Mouse (Mus musculus) liver, embryonic 15.5 days (tissue): ENCODE data around the gene Flad1. TPM values are rescaled to one million over a fixed set of nuclear protein-coding genes. Genes with fewer than 3 reads are reported as not detected.

Source experiments
- ATAC-seq: fragments of 200-750 bp; cut with Nextera tagmentation; 2 replicates; pipeline ENCODE4 v1.8.0; 2017; ENCODE audit warnings: moderate number of reproducible peaks, mild to moderate bottlenecking, moderate library complexity; ENCODE audit not compliant: insufficient read depth
- H3K27ac ChIP-seq: fragments of 300-500 bp; sonication (generic); replicated peaks from 2 replicates; pipeline ENCODE4 v1.5.1; 2015; ENCODE audit warnings: mild to moderate bottlenecking, inconsistent platforms
- H3K27me3 ChIP-seq: fragments of 300-500 bp; sonication (generic); 2 replicates; pipeline ENCODE4 v1.6.1; 2015; ENCODE audit warnings: mild to moderate bottlenecking, inconsistent platforms
- H3K36me3 ChIP-seq: fragments of 300-500 bp; sonication (generic); replicated peaks from 2 replicates; pipeline ENCODE4 v1.6.1; 2015; ENCODE audit warnings: moderate library complexity, mild to moderate bottlenecking, inconsistent platforms
- H3K4me1 ChIP-seq: fragments of 300-500 bp; sonication (generic); replicated peaks from 2 replicates; pipeline ENCODE4 v1.6.1; 2015; ENCODE audit warnings: inconsistent platforms
- H3K4me2 ChIP-seq: fragments of 300-500 bp; sonication (generic); 2 replicates; pipeline ENCODE4 v1.6.1; 2015; ENCODE audit warnings: moderate library complexity, mild to moderate bottlenecking, inconsistent platforms
- H3K4me3 ChIP-seq: fragments of 300-500 bp; sonication (generic); replicated peaks from 2 replicates; pipeline ENCODE4 v1.5.1; 2015; ENCODE audit warnings: mild to moderate bottlenecking, inconsistent platforms
- H3K9ac ChIP-seq: fragments of 300-500 bp; sonication (generic); 2 replicates; pipeline ENCODE4 v1.6.1; 2015; ENCODE audit warnings: moderate library complexity, mild to moderate bottlenecking, inconsistent platforms
- H3K9me3 ChIP-seq: fragments of 300-500 bp; sonication (generic); replicated peaks from 2 replicates; pipeline ENCODE4 v1.6.1; 2016; ENCODE audit warnings: inconsistent platforms
- WGBS: fragments of 180-500 bp; shearing (Covaris S2); methylation state at CpG from one replicate; pipeline ENCODE4 v1.1.7; 2015; ENCODE audit warnings: mixed read lengths; ENCODE audit not compliant: insufficient replicate concordance; 5-methylcytosine and 5-hydroxymethylcytosine counted together
- polyA plus RNA-seq: library from polyadenylated mRNA; unstranded; fragments of >200 nt; fragmentation: Nextera tagmentation; extraction: Ambion mirVana; gene quantifications from 2 replicates; pipeline ENCODE4 v1.2.1, GENCODE M21; 2015

The Flad1 gene
- polyA plus RNA-seq, 1 experiment from 2014 or later = 14.3 TPM

DNA sequence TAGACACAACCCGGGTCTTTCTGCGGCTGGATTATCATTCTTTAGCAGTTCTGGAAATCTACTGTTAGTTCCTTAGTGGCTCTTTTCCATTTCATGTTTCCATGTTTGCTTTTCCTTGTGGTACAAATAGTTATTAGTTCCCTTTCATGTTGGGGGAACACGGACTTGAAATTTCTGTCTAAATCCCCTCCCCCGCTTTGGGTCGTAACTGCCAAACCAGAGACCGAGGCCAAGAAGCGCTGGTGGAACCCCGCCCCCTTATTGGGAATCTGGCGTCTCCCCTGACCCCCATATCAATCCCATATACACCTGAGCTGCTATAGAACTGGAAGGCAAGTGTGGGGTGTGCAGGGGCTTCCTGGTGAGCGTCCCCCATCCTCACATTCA is 16.3 kb downstream of the Flad1 start:
- peak overlapping the region; percentile 72 for H3K27ac ChIP-seq
- no peak for ATAC-seq
- no peaks in the 10 kb centered on the region for H3K9me3 ChIP-seq
- no peaks in the 10 kb centered on the region for H3K36me3 ChIP-seq
- WGBS = 4% methylated on average over 10 of the region's 10 CpGs
- peak overlapping the region; percentile 63 for H3K9ac ChIP-seq
- peak overlapping the region; percentile 97 for H3K4me2 ChIP-seq
- H3K4me1 ChIP-seq = peaks cover 71% of the 10 kb centered on the region
- H3K27me3 ChIP-seq = peaks cover 49% of the 10 kb centered on the region
- peak overlapping the region; percentile 66 for H3K4me3 ChIP-seq

DNA sequence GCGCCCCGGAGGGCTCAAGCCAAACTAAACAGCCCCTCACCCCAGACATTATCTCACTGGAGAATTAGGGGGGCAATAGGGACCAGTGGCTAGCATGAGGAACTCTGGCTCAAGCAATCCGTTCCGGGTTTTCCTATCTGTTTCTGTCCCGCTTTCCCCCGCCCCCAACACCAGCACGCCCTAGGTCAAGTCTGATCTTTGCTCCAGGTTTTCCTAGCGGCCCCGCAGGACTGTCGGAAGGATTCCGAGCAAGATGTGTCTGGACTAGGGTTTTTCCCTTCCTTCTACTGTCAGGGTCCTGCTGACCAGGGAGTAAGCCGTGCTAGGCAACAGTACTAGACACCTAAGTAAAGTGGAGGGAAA is 16.8 kb downstream of the Flad1 start:
- Histone ChIP-seq H3K36me3 (no peaks in the 10 kb centered on the region), H3K9ac (peak overlapping the region; percentile 63), H3K27ac (peak overlapping the region; percentile 87), H3K4me3 (peak overlapping the region; percentile 66), H3K9me3 (no peaks in the 10 kb centered on the region), H3K4me2 (peak overlapping the region; percentile 97), H3K4me1 (peaks cover 76% of the 10 kb centered on the region), H3K27me3 (peaks cover 49% of the 10 kb centered on the region)
- ATAC-seq = no peak
- under 1% methylated on average over 12 of the region's 12 CpGs for WGBS

DNA sequence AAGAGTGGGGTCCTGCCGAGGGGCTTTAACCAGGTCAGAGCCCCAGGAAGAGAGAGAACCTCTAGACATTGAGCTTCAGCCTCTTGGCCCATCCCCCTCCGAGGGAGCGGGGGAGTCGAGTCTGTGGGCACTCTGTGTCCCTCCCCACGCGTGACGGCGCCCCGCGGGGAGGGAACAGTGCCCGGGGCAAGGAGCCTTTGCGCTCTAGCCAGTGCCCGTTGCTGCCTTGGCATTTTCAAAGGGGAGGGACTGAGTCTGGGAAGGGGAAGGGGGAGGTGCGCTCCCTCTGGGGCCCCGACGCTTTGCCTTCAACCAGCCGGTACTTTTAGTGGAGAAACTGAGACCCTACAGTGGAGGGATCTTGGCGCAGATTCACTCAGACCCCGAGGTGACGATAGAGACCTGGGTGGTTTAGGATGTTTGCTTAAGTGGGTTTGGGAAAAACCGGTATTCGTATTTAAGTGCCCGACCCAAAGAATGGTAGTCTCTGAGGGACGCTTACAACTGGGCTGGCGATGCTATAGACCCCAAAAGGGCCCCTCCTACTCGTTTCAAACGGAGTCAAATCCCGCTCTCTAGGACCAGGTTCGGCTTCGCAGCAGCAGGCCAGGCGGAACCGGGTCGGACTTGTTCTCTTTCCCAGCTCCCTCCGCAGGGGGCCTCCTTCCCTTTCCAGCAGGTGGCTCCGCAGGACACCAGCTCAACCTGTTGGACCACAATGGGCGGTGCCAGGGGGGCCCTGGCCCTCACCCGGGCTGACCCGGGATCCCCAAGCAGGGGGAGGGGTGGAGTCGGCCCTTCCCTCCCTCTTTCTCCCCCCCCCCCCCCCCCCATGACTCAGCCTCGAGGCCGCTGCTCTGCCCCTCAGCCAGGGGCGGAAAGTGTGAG is 17.4 kb downstream of the Flad1 start, which contains the start of gene Zbtb7b:
Zbtb7b (minus strand) TSS at position 771 of the 888 bp plus-strand sequence.
- peak; percentile 54 for ATAC-seq
- Histone ChIP-seq H3K27me3 (peaks cover 49% of the 10 kb centered on the region), H3K4me3 (peak within 1 kb of the TSS; percentile 66), H3K4me1 (peaks cover 80% of the 10 kb centered on the region), H3K9ac (peak within 1 kb of the TSS; percentile 63), H3K9me3 (no peaks in the 10 kb centered on the region), H3K27ac (peak within 1 kb of the TSS; percentile 87), H3K4me2 (peak within 1 kb of the TSS; percentile 97), H3K36me3 (no peaks in the 10 kb centered on the region)
- WGBS = under 1% methylated on average over 40 of the region's 42 CpGs

DNA sequence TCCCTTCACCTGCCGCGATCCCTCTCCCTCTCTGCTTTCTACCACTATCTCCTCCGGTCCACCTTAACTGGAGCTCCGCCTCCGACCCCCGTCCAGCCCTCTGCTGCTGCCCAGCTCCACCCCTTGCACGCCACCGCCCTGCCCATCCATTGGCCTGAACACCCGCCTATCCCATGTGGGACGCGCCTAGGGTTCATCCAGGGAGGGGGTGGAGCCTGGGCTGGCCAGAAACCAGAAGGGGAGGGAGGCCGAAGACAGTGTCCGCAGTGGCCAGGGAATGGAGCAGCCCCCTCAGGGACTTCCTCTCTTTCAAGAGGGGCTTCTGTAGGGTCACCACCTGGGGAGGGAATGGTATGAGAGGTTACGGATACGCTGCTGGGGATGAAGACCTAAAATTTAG is 18.1 kb downstream of the Flad1 start:
- Histone ChIP-seq H3K4me1 (peaks cover 82% of the 10 kb centered on the region), H3K27me3 (peaks cover 49% of the 10 kb centered on the region), H3K27ac (peak overlapping the region; percentile 87), H3K4me3 (peak overlapping the region; percentile 66), H3K9me3 (no peaks in the 10 kb centered on the region), H3K4me2 (peak overlapping the region; percentile 97), H3K36me3 (no peaks in the 10 kb centered on the region), H3K9ac (peak overlapping the region; percentile 63)
- under 1% methylated on average over 15 of the region's 15 CpGs for WGBS
- peak; percentile 89 for ATAC-seq

DNA sequence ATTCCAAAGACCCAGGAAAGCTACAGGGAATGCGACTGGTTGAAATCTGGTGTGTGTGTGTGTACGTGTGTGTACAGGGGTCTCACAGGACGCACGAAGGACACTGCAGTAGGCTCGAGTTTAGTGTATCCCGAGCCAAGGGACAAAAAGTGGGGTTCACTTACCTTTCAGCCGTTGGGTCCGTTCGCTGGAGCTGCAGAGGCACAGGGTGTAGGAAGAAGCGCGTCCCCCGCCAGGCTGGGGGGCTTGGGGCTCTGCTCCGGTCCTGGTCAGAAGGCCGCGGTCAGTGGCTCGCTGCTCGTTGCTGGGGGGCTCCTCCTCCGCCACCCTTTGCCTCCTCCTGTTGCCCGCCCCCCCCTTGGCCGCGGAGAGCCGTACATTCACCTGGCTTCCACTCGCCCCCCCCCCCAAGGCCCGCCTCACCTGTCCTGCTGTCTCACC is 18.8 kb downstream of the Flad1 start:
- no peak for ATAC-seq
- peaks cover 49% of the 10 kb centered on the region for H3K27me3 ChIP-seq
- peaks cover 89% of the 10 kb centered on the region for H3K4me1 ChIP-seq
- H3K36me3 ChIP-seq = no peaks in the 10 kb centered on the region
- peak overlapping the region; percentile 71 for H3K27ac ChIP-seq
- no peaks in the 10 kb centered on the region for H3K9me3 ChIP-seq
- peak overlapping the region; percentile 97 for H3K4me2 ChIP-seq
- peak overlapping the region; percentile 54 for H3K9ac ChIP-seq
- 1% methylated on average over 23 of the region's 24 CpGs for WGBS
- H3K4me3 ChIP-seq = peak overlapping the region; percentile 66

DNA sequence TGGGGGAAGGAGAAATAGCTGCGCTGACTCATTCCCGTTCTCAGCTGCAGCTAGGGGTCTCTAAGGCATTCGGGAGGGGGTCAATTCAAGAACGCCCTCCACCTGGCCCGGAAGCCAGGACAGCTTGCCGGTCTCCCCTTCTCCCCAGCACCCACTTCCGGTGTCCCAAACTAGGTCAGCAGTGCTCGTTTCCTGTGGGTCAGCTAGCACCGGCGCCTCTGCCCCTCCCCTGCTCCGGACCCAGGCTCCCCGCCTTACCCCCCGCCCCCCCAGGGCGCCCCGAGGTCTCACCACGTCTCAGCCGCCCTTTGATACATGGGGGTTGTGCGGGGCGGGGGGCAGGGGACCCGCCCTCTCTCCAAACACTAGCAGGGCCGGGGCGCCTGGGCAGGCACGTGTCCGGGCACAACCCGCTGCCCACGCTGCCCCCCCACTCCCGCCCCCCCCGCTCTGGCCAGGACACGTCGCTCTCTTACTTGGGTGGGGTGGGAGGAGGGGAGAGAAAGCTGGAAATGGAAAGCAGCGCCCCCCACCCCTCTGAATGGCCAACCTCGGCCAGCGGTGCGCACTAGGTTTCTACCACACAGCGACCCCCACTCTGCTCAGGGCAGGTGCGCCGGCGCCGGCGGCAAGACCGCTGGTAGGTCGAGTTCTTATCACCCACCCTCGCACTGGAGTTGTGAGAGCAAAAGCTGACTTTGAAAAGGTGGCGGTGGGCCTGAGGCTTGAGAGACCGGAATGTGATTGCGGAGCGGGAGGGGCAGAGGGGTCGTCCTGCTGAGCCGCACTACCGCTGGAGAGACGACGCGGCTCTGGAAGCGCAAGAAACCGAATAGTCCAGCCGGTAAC is 19.8 kb downstream of the Flad1 start:
- 1% methylated on average over 56 of the region's 56 CpGs for WGBS
- Histone ChIP-seq H3K4me2 (peak overlapping the region; percentile 97), H3K4me1 (peaks cover 97% of the 10 kb centered on the region)

DNA sequence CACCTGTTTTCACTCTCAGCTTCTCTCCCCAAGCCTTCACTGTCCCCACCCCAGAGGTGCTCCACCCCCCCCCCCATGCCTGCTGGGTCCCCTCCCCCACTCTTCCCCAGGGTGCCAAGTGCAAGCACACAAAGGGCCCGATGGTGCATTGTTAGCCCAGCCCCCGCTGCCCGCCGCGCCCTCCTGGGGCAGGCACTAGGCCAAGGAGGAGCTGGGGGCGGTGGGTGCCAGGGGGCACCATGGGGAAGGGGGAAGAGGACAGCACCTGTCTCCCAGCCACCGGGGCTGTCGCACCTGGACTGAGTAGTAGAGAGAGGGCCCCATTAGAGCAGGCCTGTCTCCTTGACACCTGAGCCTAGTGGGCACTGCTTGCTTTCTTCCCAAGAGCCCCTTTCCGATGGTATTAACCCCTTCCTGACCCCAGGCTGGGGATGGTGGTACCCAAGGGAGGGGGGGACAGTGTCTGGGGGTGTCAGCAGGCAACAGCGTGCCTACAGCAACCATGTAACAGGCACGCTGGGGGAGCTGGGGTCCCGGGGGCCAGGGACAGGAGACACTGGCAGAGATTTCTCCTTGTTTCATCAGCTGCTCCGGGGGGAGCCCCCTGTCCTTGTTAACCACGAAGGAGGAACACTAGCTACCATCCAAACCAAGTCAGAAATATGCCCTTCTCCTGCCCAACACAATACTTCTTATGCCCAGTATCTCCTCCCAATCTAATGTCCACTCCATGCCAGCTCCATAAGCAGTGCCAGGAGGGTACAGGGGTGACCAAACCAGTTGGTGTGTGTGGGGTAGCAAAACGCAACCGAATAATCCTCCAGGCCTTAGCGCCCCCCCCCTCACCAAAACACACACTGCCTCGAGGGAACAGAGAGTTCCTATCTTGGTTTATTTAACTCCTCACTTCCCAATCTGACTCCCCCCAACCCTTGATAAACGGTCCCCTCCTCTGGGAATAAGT is 20.7 kb downstream of the Flad1 start:
- no peak overlapping the region; the same call in 1 of the 2 replicates for H3K9ac ChIP-seq
- ATAC-seq = no peak
- H3K27me3 ChIP-seq = peaks cover 45% of the 10 kb centered on the region
- 23% methylated on average over 19 of the region's 19 CpGs for whole genome bisulfite sequencing
- H3K27ac ChIP-seq = peak overlapping the region; percentile 71
- peak overlapping the region; percentile 97 for H3K4me2 ChIP-seq
- peaks cover 92% of the 10 kb centered on the region for H3K4me1 ChIP-seq
- H3K9me3 ChIP-seq = no peaks in the 10 kb centered on the region
- peak overlapping the region; percentile 66 for H3K4me3 ChIP-seq
- H3K36me3 ChIP-seq = no peaks in the 10 kb centered on the region

More for the DNA sequence above, 19.8 kb downstream of the Flad1 start:
- H3K27ac ChIP-seq = peak overlapping the region; percentile 71
- peaks cover 49% of the 10 kb centered on the region for H3K27me3 ChIP-seq
- 0 out of 2 replicates have a peak, but pooled peaks have one; percentile 3 for ATAC-seq
- H3K9ac ChIP-seq = peak overlapping the region; percentile 54
- no peaks in the 10 kb centered on the region for H3K36me3 ChIP-seq
- H3K4me3 ChIP-seq = peak overlapping the region; percentile 66
- H3K9me3 ChIP-seq = no peaks in the 10 kb centered on the region

DNA sequence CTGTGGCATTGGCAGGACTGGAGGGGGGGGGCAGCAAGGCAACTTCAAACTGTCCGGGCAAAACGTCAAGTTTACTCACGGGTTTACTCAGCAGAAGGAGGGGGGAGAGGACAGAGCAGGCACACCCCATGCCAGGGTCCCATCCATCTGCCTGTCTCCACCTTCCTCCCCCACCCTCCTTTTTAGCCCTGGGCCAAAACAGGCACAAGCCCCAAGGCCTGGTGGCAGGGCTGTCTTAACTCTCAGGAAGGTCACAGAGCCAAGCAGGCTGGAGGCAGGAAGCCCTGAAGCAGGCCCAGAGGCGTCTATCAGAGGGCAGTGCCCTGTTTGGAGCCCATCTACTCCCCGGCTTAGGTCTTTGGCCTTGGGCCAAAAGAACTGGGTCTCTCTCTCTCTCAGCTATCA is 21.6 kb downstream of the Flad1 start:
- WGBS = 41% methylated on average over 5 of the region's 5 CpGs
- no peaks in the 10 kb centered on the region for H3K36me3 ChIP-seq
- H3K9ac ChIP-seq = no peak overlapping the region
- H3K27ac ChIP-seq = peak overlapping the region; percentile 48
- peak overlapping the region; percentile 66; the same call in 1 of the 2 replicates for H3K4me3 ChIP-seq
- no peaks in the 10 kb centered on the region for H3K9me3 ChIP-seq
- ATAC-seq = no peak
- H3K27me3 ChIP-seq = peaks cover 37% of the 10 kb centered on the region
- peak overlapping the region; percentile 97 for H3K4me2 ChIP-seq
- H3K4me1 ChIP-seq = peaks cover 83% of the 10 kb centered on the region

DNA sequence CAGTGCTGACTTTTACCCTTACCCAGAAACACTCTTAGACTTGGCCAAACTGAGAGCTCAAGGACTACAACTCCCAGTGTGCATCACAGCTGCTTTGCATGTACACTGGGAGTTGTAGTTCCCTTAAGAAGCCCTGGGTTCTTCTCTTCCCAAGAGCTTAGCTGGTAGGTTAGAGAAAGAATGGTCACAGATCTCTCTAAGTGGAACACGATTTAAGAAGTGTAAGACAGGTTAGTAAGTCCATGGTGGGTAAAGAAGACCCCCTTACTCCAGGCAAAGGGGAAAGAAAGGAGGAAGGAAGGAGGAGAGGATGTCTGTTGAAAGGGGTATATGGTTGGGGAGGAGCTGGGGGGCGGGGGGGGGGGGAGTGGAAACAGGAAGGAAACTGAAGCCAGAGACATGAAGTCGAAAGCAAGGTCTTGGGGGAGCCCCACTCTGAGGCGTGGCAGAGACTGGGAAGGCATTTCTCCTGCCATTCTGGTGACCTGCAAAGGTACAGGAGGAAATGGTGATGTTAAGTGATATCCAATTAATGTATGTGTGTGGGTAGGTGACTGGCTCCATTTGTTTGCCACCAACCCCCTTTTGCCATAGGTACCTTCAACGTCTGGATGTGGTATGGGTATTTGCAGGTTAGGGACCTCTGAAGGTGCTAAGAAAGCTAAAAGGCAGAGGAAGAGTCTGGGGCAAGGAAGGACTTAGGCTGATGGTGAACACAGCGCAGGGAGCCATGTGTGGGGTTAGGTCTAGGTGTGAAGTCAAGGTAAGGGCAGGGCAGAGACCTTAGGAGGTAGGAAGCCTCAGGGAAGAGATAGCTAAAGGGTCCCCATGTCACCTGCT is 22.5 kb downstream of the Flad1 start:
- Histone ChIP-seq H3K4me2 (peak overlapping the region; percentile 97), H3K27ac (peak overlapping the region; percentile 68), H3K9me3 (no peaks in the 10 kb centered on the region), H3K4me3 (no peak overlapping the region), H3K9ac (no peak overlapping the region), H3K4me1 (peaks cover 79% of the 10 kb centered on the region), H3K36me3 (no peaks in the 10 kb centered on the region), H3K27me3 (peaks cover 30% of the 10 kb centered on the region)
- WGBS = 24% methylated on average over 5 of the region's 6 CpGs
- no peak for ATAC-seq
